Mouse (Mus musculus) v-Abl transformed pro-B cells (cell line): ENCODE measurements around the gene Mfsd14b.

Source experiments
- in situ Hi-C, 2 experiments: fragments of 400-800 bp; cut with MboI; formaldehyde crosslinking; loops; one replicate each; pipeline ENCODE4 v1.15.1; 2025; ENCODE audit not compliant: unreplicated experiment in 2 of 2

Mfsd14b gene

DNA sequence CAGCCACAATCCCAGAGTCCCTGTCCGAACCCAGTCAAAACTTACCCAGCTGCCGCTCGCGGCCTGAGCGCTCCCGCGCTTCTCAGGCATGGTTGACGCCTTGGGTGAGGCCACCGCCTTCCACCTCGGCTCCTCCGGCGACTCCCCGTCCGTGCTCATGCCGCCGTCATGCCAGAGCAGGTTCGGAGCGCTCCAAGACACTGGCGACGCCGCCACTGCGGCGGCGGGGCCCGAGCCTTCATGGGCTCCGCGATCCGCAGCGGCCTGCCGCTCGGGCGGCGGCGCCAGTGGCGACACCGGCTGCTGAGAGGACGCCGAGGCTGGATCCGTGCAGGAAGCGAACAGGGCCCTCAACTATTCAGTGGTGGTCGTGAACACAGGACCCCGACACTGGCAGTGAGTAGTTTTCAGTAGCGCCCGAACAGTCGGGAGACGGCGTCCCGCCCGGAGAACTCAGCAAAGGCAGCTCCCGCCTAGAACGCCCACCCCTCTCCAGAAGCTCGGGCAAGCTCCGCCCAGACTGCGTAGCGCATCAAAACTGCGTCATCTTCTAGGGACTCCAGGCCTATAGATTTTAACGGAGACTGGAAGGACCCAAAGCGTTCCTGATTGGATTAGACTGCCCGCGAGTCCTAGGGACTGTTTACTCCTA is at the start of gene Mfsd14b:
Gene Mfsd14b (minus strand): TSS at position 517 of the 652 bp plus-strand sequence.
- in situ Hi-C loops: loop anchor here in 1 of 2 experiments (10.0 kb wide), 2 partner anchors 122 to 798 kb away; partner anchors contain the start of gene Aaed1

DNA sequence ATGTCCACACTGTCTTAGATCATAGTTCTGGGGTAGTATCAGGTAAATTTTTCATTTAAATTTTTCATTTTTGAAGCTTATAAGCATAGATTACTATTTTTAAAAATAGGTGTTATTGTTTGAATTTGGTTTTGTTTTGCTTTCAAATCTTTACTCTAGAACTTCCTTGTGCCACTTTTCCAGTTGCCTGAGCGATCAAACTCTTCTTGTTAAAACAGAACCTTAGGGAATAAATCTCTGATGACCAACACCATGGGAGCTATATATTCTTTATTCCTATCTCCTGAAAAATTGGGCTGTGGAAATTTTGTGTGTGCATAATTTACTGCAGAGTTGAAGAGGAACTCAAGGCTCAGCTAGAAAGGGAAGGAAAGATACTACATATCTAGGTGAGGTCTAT is 37.2 kb upstream of the Mfsd14b start, which contains the start of gene Olfr466:
Gene Olfr466 (plus strand): TSS at position 301 of the 400 bp plus-strand sequence.
- in situ Hi-C loops: no loop called here

DNA sequence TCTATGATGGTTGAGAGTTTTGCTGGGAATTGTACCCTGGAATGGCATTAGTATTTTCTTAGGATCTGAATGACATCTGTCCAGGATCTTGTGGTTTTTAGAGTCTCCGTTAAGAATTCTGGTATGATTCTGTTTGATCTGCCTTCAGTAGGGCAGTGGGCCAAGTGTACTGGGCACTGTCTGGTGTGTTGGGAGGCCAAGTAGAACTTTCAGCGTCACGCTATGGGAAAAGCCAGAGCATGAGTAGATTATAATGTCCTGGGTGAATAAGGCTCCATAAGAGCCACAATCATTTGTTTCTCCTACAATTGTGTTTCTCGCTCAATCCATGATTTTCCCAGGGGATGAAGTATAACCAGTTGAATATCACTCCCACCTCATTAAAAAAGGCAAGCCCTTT is 25.0 kb upstream of the Mfsd14b start, which contains the start of gene Olfr465-ps1:
Gene Olfr465-ps1 (plus strand): TSS at position 301 of the 400 bp plus-strand sequence.
- in situ Hi-C loops: loop anchor here in 1 of 2 experiments (10.0 kb wide), 1 partner anchor 693 kb away; no protein-coding TSS in a partner anchor

DNA sequence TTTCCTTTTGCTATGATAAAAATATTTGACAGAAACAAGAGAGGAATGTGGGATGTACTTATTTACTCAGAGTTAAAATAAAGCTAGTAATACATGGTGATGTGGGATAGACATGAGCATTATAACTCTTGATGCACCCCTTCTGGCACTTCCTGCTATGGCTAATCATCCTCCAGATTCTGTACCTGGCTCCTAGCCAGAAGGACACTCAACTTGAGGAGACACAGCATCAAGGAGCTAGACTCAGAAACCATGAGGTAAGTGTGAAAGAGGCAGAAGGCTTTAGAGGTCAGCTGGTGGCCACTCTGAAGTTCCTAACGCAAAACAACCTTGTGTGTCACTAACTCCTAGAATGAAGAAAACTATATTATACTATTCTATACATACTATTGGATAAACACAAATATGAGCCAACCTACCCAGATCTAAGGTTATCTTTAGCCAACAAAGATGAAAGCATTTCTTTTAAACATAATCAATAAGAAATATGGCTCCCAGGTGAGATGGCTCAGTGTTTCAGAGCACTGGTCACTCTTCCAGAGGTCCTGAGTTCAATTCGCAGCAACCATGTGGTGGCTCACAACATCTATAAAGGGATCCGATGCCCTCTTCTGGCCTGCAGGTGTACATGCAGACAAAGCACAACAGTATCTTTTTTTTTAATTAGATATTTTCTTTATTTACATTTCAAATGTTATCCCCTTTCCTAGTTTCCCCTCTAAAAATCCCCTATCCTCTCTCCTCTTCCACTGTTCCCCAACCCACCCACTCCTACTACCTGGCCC is 14.5 kb upstream of the Mfsd14b start:
- in situ Hi-C loops: no loop called here

DNA sequence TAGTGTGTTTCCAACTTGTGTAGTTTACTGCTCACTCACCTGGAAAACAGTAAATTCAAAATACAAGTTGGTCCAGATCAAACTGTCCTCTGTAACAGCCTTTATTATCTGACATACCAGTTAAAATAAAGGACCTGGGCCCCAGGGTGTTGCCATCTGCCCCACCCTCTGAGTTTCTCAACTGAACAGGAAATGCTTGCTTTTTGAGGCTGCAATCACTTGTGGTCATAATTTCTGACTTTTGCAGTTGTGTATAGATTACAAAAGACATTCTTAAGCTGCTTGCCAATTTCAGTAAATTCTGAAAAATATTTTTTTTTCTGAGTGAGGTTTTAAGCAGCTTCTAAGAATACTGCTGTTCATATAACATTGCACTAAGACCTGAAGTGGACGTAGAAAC is 9.3 kb upstream of the Mfsd14b start:
- in situ Hi-C loops: no loop called here

DNA sequence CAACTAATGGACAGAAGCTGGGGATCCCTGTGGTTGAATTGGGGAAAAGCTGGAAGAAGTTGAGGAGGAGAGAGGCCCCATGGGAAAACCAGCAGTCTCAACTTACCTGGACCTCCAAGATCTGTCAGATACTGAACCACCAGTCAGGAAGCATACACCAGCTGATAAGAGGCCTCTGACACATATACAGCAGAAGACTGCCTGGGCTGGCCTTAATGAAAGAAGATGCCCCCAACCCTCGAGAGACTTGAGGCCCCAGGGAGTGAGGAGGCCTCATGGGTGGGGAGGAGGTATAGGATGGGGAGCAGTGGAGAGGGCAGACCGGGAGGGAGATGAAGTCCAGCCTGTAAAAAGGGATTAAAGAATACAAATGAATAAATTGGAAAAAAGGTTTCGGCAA is 8.2 kb upstream of the Mfsd14b start:
- in situ Hi-C loops: no loop called here

DNA sequence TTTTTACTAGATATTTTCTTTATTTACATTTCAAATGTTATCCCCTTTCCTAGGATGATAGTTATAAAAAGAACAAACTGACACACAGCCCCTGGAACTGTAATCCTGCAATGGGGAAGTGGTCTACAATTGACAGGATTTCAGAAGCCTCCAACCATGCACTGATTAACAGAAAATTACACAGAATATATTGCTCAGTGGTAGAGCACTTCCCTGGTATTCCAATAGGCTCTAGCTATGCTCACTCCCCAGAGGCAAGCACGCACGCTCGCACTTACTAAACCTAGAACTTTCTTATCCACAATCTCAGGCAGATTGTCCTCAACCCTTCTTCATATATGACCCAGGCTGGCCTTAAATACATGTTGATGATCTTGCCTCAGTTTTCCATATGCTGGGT is 464 bp upstream of the Mfsd14b start:
- in situ Hi-C loops: loop anchor here in 1 of 2 experiments (10.0 kb wide), 2 partner anchors 122 to 798 kb away; partner anchors contain the start of gene Aaed1

DNA sequence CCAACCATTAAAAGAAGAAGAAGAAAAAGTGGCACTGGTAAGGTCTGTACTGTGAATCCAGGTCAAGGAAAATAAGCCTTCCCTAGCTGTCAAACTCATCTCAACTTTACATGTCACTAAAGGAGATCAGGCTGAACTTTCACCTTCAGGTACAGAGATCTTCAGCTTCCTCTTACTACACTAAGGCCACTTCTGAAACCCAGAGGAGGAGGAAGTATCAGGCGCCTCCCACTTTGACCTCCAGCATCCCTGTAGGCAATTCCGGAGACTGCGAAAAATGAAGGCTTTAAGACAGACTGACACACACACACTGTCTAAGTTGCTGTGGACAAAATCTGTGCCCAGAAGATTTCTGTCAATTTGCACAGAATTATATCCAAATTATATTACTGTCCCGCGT is 814 bp downstream of the Mfsd14b start:
- in situ Hi-C loops: loop anchor here in 1 of 2 experiments (10.0 kb wide), 2 partner anchors 123 to 797 kb away; partner anchors contain the start of gene Aaed1

DNA sequence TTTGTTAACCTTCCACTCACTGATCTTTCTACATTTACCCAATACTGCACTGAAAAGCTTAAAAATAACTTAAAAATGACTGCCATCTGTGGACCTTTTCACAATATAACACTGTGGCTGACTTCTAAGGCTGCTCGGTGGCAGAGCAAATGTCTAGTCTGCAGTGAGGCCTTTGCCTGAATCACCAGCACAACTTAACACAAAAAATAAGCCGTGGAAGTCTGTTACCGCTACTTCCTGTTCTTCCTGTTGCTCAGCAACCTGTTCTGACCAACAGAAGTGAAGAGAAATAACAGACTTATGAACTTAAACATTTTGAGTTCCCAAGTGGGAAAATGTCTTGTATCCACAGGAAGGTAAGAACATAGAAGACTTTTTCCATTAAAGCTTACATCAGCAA is 11.5 kb downstream of the Mfsd14b start:
- in situ Hi-C loops: no loop called here

DNA sequence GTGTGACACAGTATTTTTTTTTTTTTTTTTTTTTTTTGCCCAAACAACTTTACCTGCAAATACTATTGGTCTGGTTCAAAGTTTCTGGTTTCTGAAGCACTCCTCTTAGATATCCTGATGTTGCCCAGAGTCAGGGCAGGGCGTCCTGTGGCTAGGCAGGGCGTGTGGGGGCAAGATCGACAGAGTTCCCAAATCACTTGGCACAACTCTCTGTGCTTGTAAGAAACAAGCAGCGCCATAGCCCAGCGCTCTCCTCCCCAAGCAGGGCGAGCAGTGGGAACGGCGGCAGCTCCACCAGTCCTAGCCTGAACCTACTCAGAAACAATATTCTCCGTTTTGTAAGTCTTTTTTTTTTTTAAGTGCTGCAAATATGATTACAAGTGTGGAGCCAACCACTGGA is 12.1 kb downstream of the Mfsd14b start:
- in situ Hi-C loops: no loop called here

DNA sequence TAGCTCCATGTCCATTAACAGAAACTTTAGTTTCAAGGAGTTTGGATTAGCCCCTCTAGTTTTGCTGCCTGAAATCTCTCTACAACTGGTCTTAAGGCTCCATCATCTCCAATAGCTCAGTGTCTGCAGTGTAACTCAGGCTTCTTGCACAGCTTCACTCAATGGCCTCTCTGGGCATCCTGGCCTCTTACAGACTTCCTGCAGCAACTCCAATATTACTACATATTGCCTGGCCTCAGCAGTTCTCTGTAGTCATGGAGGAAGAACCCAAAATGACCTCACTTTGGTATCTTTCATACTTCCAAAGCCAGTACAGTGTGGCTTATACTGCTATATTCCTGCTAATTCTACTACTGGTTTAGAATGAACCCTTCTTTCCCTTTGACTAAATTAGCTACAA is 15.8 kb downstream of the Mfsd14b start:
- in situ Hi-C loops: no loop called here

DNA sequence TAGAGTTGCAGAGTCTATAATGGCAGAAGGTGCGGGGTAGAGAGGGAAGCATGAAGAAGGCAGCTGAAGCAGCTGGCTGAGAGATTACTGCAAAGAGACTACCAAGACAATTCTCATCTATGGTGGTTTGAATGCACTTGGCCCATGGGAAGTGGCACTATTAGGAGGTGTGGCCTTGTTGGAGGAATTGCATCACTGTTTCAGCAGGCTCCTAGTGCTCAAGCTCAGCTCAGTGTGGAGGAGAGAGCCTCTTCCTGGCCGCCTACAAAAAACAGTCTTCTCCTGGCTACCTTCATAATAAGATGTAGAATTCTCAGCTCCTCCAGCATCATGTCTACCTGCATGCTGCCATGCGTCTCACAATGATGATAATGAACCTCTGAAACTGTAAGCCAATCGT is 16.9 kb downstream of the Mfsd14b start:
- in situ Hi-C loops: no loop called here

DNA sequence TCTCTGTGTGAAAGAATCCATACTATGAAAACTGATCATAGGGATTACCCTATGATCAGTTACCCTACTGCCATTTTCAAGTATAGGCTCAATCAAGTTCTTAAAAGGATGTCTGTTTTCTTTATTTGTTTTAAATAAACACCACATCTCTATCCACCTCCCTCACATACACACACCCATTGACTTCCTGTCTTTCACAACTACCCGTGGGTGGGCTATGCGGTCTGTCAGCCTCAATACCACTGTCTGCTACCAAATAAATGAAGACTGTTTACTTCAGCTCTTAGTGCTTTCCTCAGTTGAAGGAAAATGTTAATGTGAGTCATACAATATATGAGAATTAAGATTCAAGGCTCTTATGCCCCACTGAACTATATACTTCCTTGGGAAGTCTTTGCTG is 42.8 kb downstream of the Mfsd14b start:
- in situ Hi-C loops: no loop called here

DNA sequence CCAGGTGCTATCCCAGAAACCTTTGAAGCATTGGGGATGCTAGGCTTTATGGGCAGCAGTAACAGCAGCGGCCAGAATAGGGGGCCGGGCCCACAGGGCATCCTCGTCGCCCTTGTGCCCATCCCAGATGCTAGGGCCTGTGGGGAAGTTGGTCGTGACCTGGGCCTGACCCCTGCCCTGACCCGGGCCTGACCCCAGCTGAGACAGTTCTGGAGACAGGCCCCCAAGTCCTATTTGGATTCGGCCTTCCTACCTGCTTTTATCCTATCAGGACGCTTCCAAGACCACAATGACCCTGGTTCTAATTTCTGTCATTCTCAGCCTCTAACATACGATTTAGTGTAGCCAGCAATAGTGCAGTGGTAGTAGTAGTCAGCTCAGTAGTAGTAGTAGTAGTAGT is 60.1 kb downstream of the Mfsd14b start, which contains the start of gene Prss47:
Gene Prss47 (minus strand): TSS at position 101 of the 400 bp plus-strand sequence.
- in situ Hi-C loops: no loop called here

DNA sequence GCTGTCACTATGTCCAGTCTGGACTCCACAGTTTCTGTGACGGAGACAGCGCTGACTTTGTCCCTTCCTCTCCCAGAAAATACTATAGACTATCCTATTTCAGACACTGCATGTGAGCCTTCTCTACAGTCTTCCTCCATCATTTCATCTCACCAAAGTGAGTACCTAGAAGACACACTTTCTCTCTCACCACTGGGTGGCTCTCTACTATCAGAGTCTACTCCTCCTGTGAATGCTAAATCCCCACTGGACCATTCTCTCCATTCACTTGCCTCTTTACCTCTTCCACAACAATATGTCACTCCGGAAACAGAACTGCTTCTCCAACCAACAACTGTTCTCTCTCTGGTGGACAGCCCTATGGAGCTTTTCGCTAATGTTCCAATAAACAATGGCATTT is 77.7 kb downstream of the Mfsd14b start:
- in situ Hi-C loops: no loop called here

DNA sequence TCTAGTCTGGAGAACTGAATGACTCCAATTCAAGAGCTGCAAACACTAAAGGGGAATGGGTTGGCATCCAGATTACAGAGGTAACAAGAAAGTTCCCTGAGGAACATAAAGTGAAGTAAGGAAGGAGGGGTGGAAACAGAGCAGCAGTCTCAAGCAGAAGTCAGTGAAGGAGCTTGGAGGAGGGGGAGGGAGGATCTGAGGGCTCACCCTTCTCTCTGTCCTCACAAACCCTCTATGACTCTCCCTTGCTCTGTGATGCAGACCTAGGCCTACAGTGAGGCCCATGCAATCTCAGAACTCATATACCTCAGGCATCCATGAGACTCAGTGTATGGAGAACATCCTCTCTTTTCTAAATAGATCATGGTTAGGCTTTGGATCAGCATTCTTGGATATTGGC is 80.0 kb downstream of the Mfsd14b start, which contains the start of gene Spata31d1c:
Gene Spata31d1c (plus strand): TSS at position 301 of the 400 bp plus-strand sequence.
- in situ Hi-C loops: no loop called here
